16 mouse cellular contexts compared by ENCODE assay signal in genomic region chr5:20704886-20705285, GRCm38 (mm10).
"Had no signal": no experiment of that assay in that cellular context is flagged by ENCODE, and none has a peak within 500 bp of the region (broad histone marks: within the 10 kb centered on the region; RNA-seq: fewer than 3 reads in every experiment).

No protein-coding gene starts in this region.

- H3K9ac ChIP-seq: lung, embryonic 15.5 days; midbrain, embryonic 13.5 days; midbrain, embryonic 15.5 days; neural tube, embryonic 12.5 days; stomach, embryonic 15.5 days had no signal

- H3K36me3 ChIP-seq: lung, embryonic 15.5 days; midbrain, embryonic 15.5 days; neural tube, embryonic 12.5 days; stomach, embryonic 15.5 days had no signal

- H3K4me2 ChIP-seq: lung, embryonic 15.5 days; midbrain, embryonic 11.5 days; midbrain, embryonic 13.5 days; midbrain, embryonic 15.5 days; neural tube, embryonic 12.5 days; stomach, embryonic 15.5 days had no signal

- H3K9me3 ChIP-seq: lung, embryonic 15.5 days; megakaryocyte, embryonic 14.5 days; midbrain, embryonic 13.5 days; midbrain, embryonic 15.5 days; neural tube, embryonic 12.5 days; stomach, embryonic 15.5 days had no signal

- H3K27ac ChIP-seq: lung, embryonic 15.5 days; macrophage; midbrain, embryonic 13.5 days; midbrain, embryonic 15.5 days; neural tube, embryonic 12.5 days; stomach, embryonic 15.5 days; stomach, postnatal 0 days had no signal

- H3K27me3 ChIP-seq: lung, embryonic 15.5 days; midbrain, embryonic 13.5 days; midbrain, embryonic 15.5 days; neural tube, embryonic 12.5 days; stomach, embryonic 15.5 days had no signal

- H3K4me3 ChIP-seq: lung, embryonic 15.5 days; megakaryocyte, embryonic 14.5 days; midbrain, embryonic 13.5 days; midbrain, embryonic 15.5 days; neural tube, embryonic 12.5 days; stomach, embryonic 15.5 days had no signal

- DNase-seq: lung, adult 2 months; lung, postnatal 14 days; lung, postnatal 36 days; right cerebral cortex, postnatal 14 days; thymus, adult 2 months; thymus, postnatal 25 days; thymus, postnatal 4 days had no signal
